Mouse (Mus musculus) liver, postnatal 0 days (tissue): ENCODE results near the gene Cdk14. TPM values are rescaled to one million over a fixed set of nuclear protein-coding genes. Genes with fewer than 3 reads are reported as not detected.

Experiments
- ATAC-seq: fragments of 200-750 bp; cut with Nextera tagmentation; 2 replicates; pipeline ENCODE4 v1.8.0; 2017; ENCODE audit warnings: mild to moderate bottlenecking, moderate library complexity
- DNase-seq: peaks from one replicate; pipeline ENCODE4 v3.0.0-alpha.2; 2016
- H3K27ac ChIP-seq: fragments of 300-500 bp; sonication (generic); 2 replicates; pipeline ENCODE4 v1.5.1; 2014; ENCODE audit warnings: antibody characterized with exemption, moderate library complexity, mild to moderate bottlenecking, low read depth
- H3K27me3 ChIP-seq: fragments of 300-500 bp; sonication (generic); 2 replicates; pipeline ENCODE4 v1.6.1; 2014; ENCODE audit warnings: low read length, control low read depth, mixed read lengths; ENCODE audit not compliant: insufficient read depth
- H3K36me3 ChIP-seq: fragments of 300-500 bp; sonication (generic); replicated peaks from 2 replicates; pipeline ENCODE4 v1.6.1; 2014; ENCODE audit warnings: mild to moderate bottlenecking, control low read depth, low read length, moderate library complexity, mixed read lengths; ENCODE audit not compliant: insufficient read depth
- H3K4me1 ChIP-seq: fragments of 300-500 bp; sonication (generic); 2 replicates; pipeline ENCODE4 v1.6.1; 2014; ENCODE audit warnings: antibody characterized with exemption, mild to moderate bottlenecking, control low read depth; ENCODE audit not compliant: insufficient read depth
- H3K4me2 ChIP-seq: fragments of 300-500 bp; sonication (generic); 2 replicates; pipeline ENCODE4 v1.6.1; 2014; ENCODE audit warnings: low read depth, mild to moderate bottlenecking, low read length, moderate library complexity, mixed read lengths
- H3K4me3 ChIP-seq: fragments of 300-500 bp; sonication (generic); 2 replicates; pipeline ENCODE4 v1.5.1; 2014; ENCODE audit warnings: low read depth, low read length
- H3K9ac ChIP-seq: fragments of 300-500 bp; sonication (generic); replicated peaks from 2 replicates; pipeline ENCODE4 v1.6.1; 2014; ENCODE audit warnings: mild to moderate bottlenecking, moderate library complexity
- H3K9me3 ChIP-seq: fragments of 300-500 bp; sonication (generic); 2 replicates; pipeline ENCODE4 v1.6.1; 2016; ENCODE audit warnings: mild to moderate bottlenecking, control low read depth, low read length, mixed read lengths
- CTCF ChIP-seq: sonication (generic); IDR thresholded peaks from 2 replicates; pipeline ENCODE4 v1.5.1; 2016; ENCODE audit warnings: antibody characterized with exemption, low read depth
- EP300 ChIP-seq: IDR thresholded peaks from 2 replicates; pipeline ENCODE4 v1.6.1; 2016; ENCODE audit warnings: antibody characterized with exemption, low read depth, mild to moderate bottlenecking
- WGBS: fragments of 180-500 bp; shearing (Covaris S2); extraction: QIAGEN DNeasy Blood & Tissue Kit; methylation state at CpG from one replicate; pipeline ENCODE4 v1.1.7; 2014; ENCODE audit not compliant: insufficient replicate concordance; 5-methylcytosine and 5-hydroxymethylcytosine counted together
- polyA plus RNA-seq: library from polyadenylated mRNA; unstranded; fragments of >200 nt; fragmentation: Nextera tagmentation; extraction: Ambion mirVana; gene quantifications from 2 replicates; pipeline ENCODE4 v1.2.1, GENCODE M21; 2015

Cdk14 gene
- polyA plus RNA-seq, 1 experiment from 2014 or later = 1.1 TPM

DNA sequence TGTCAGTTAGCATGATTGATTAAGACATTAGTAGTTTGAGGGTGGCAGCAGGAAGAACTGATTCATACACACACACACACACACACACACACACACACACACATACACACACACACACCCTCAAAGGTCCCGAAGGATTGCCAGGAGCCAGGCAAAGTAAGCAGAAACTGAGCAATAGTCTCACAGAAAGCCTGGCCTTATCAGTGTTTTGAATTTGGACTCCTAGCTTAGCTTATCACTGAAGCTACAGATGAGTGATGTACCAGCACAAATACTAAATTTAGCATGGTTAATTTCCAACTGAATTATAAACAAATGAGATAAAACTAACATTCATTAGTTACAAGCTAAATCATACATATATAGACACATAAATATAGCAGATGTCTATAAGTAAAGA, 230.5 kb downstream of the Cdk14 start:
- WGBS = 11% methylated on average over 1 of the region's 1 CpGs
- no peaks in the 10 kb centered on the region for H3K9me3 ChIP-seq
- TF ChIP-seq EP300 = peak; percentile 92
- TF ChIP-seq CTCF = no peak
- no peak overlapping the region for H3K4me3 ChIP-seq
- ATAC-seq (peak; percentile 43), DNase-seq (no peak)
- peaks cover 19% of the 10 kb centered on the region for H3K4me1 ChIP-seq
- no peak overlapping the region for H3K27ac ChIP-seq
- no peak overlapping the region for H3K9ac ChIP-seq
- no peaks in the 10 kb centered on the region for H3K36me3 ChIP-seq
- H3K27me3 ChIP-seq = no peaks in the 10 kb centered on the region
- no peak overlapping the region for H3K4me2 ChIP-seq

DNA sequence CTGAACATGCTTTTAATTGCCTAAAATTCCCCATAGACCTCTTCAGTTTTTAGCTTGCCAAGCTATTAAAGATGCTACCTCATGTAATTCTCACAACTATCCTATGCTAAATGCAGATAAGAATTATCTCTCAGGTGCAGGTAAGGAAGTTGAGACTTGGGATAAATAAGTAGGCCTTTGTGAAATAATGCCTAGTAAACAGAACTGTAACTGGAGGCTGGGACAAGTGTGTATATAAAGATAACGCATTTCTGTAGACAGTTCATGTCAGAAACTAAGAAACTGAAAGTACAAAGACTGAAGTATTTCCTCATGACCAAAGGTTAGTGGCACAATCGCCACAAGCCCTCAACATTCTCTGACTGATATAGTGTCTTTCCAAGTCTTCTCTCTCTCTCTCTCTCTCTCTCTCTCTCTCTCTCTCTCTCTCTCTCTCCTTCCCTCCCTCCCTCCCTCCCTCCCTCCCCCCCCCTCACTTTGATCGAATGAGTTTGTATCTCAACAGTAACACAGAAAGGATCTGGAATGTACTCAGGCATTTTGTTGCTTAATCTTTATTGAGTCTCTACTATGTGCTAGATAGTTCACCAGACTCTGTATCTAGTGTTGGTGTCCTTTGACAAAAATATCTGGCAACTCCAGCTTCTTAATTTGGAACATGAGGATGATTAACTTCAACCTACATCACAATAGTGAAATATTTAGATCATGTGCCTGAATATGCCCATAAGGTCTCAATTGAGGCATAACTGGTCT, 233.9 kb downstream of the Cdk14 start:
- H3K36me3 ChIP-seq = no peaks in the 10 kb centered on the region
- peak overlapping the region; percentile 88 for H3K27ac ChIP-seq
- peaks cover 19% of the 10 kb centered on the region for H3K4me1 ChIP-seq
- H3K9me3 ChIP-seq = no peaks in the 10 kb centered on the region
- 40% methylated on average over 3 of the region's 3 CpGs for WGBS
- H3K4me3 ChIP-seq = peak overlapping the region; percentile 17; the same call in 1 of the 2 replicates
- no peak for DNase-seq
- peak; percentile 92 for ATAC-seq
- TF ChIP-seq EP300 (peak; percentile 99), CTCF (no peak)
- no peak overlapping the region for H3K9ac ChIP-seq
- peak overlapping the region; percentile 48 for H3K4me2 ChIP-seq
- no peaks in the 10 kb centered on the region for H3K27me3 ChIP-seq

DNA sequence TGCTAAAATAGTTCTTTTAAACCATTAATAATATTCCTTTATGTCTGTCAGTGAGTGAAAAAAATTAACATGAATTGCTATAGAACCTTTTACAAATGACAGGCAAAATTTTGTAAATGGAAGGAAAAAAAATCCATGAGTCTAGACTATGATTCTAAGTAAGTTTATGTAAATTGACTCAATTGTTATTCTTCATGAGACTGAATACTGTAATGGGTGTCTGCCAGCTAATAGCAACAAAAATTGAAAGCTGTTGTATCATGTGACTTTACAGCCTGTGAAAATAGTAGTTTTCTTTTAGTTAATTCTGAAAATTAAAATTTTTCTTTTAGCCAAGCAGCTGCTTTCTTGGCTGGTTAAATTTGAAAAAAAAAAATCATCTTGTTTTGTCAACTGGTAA, 234.6 kb downstream of the Cdk14 start:
- Histone ChIP-seq H3K4me2 (no peak overlapping the region), H3K4me1 (peaks cover 15% of the 10 kb centered on the region), H3K36me3 (no peaks in the 10 kb centered on the region), H3K4me3 (no peak overlapping the region), H3K27ac (no peak overlapping the region), H3K27me3 (no peaks in the 10 kb centered on the region), H3K9me3 (no peaks in the 10 kb centered on the region), H3K9ac (no peak overlapping the region)
- DNase-seq (no peak), ATAC-seq (no peak)
- TF ChIP-seq CTCF (no peak), EP300 (no peak)

DNA sequence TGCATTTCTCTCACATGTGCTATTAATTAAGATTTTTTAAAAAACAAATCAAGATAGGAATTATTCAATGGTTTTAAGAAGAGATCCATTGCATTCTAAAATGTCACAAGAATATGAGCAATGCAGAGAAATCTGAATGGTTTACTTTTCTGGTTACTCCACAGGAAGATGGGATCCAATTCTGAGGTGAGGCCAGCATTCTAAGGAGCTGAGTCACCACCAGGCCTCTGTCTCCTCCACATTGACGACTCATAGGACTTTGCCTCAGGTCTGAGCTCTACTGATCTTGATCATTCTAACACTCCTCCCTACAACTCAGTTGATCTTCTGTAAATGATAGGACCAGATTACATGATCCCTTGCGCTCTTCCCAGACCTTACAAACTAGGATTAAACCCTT, 239.4 kb downstream of the Cdk14 start:
- H3K27me3 ChIP-seq = no peaks in the 10 kb centered on the region
- 75% methylated on average over 2 of the region's 2 CpGs for WGBS
- H3K4me2 ChIP-seq = no peak overlapping the region
- no peak for TF ChIP-seq EP300
- no peak for DNase-seq
- H3K9ac ChIP-seq = no peak overlapping the region
- H3K4me1 ChIP-seq = no peaks in the 10 kb centered on the region
- H3K9me3 ChIP-seq = no peaks in the 10 kb centered on the region
- ATAC-seq = no peak
- H3K36me3 ChIP-seq = no peaks in the 10 kb centered on the region
- H3K27ac ChIP-seq = no peak overlapping the region
- no peak overlapping the region for H3K4me3 ChIP-seq

DNA sequence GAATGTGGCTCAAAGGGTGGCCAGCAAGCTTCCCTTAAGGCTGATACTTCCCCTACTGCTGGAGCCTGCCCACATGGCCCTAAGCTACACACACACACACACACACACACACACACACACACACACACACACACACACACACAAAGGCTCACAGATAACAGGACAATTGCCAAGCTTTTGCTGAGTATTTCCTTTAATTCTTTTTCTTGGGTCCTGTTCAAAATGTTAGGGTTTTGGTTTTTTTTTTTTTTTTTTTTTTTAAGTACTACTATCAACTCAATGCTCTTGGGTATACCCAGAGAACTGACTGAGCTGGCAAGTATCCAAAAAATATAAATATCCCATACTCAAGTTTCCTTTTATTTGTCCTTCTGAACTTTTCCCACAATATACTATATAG, 239.8 kb downstream of the Cdk14 start:
- Histone ChIP-seq H3K4me3 (no peak overlapping the region), H3K9ac (no peak overlapping the region), H3K27me3 (no peaks in the 10 kb centered on the region), H3K4me2 (no peak overlapping the region), H3K27ac (no peak overlapping the region), H3K36me3 (no peaks in the 10 kb centered on the region), H3K9me3 (no peaks in the 10 kb centered on the region), H3K4me1 (no peaks in the 10 kb centered on the region)
- no peak for ATAC-seq
- TF ChIP-seq EP300 (no peak), CTCF (no peak)
- DNase-seq = no peak

DNA sequence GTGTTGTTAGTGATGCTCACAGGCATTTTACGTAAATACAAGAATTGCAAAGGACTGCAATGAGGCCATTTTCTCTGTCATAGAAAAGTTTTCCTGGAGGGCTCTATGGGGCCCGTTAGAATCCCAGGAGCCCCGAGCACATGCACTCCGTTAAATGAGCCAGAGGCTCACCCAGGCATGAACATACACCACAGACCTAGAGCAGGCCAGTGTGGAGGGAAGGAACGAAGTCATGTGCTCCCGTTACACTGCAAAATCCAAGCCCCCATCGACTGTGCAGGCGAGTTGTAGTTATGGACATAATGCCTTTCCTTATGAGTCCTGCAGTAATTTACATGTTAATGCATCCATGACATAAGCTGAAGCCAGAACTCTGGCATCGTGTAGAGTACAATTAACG, 244.1 kb downstream of the Cdk14 start:
- Histone ChIP-seq H3K4me3 (no peak overlapping the region), H3K9me3 (no peaks in the 10 kb centered on the region), H3K27ac (no peak overlapping the region), H3K36me3 (no peaks in the 10 kb centered on the region), H3K27me3 (no peaks in the 10 kb centered on the region), H3K4me2 (no peak overlapping the region), H3K4me1 (no peaks in the 10 kb centered on the region), H3K9ac (no peak overlapping the region)
- 85% methylated on average over 10 of the region's 10 CpGs for WGBS
- no peak for DNase-seq
- ATAC-seq = no peak
- TF ChIP-seq CTCF (no peak), EP300 (no peak)

DNA sequence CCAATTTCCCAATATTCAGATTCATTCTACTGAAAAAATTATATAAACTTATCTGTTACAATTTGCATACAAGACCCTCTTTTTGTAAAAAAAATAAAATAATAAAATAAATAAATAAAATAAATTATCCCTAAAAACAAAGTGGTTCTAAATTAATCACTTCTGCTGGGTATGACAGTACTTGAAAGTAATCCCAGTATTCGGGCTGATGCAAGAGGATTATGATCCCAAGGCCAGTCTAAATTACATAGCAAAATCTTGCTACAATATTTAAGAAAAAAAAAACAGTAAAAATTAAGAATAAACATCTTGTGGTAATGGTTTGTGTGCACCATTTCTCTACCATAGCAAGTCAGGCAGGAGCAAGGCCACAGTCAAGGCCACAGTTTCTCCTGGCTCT, 244.5 kb downstream of the Cdk14 start:
- Histone ChIP-seq H3K4me1 (no peaks in the 10 kb centered on the region), H3K36me3 (no peaks in the 10 kb centered on the region), H3K4me2 (no peak overlapping the region), H3K9ac (no peak overlapping the region), H3K27me3 (no peaks in the 10 kb centered on the region), H3K9me3 (no peaks in the 10 kb centered on the region), H3K27ac (no peak overlapping the region), H3K4me3 (no peak overlapping the region)
- WGBS = 62% methylated on average over 1 of the region's 1 CpGs
- DNase-seq (no peak), ATAC-seq (no peak)
- TF ChIP-seq CTCF (no peak), EP300 (no peak)
